Comparison of ENCODE assay signal across 8 mouse cellular contexts in the genomic region with DNA sequence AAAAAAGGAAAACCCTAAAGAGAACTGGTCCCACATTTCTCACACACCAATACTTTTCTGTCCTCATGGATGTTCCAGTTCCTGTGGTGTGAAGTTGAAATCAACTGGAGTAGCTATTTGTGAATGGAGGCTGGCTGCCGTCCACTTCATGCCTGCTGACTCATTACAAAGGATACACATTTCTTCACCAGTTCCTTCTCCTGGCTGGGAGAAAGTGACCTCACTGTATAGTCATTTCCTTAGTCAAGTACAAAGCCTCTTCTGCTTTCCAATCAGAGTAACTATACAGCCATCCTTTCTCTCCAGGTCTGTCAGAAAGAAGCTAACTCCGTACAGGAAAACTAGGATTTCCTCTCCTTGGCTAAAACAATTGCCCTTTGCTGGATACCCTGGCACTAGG. TPM values are rescaled to one million over a fixed set of nuclear protein-coding genes. Genes with fewer than 3 reads are reported as not detected.
DNase-seq lines count a peak whose midpoint lies in the region; ATAC-seq and TF ChIP-seq lines count a peak whose summit lies in the region.

No protein-coding gene starts in this region.

- no peak overlapping the region for H3K4me3 ChIP-seq in embryonic fibroblast, embryonic 13.5 days (ENCODE audit: insufficient read depth, low read length)
- no peak overlapping the region for H3K4me3 ChIP-seq in hindbrain, embryonic 12.5 days

- DNase-seq in ovary, postnatal 36 days (ENCODE audit: low spot score) = peak; percentile 25
- no peak for DNase-seq in ovary, postnatal 14 days (ENCODE audit: low spot score)
- DNase-seq in heart, postnatal 36 days = peak; percentile 68
- DNase-seq in lung, postnatal 14 days = peak; percentile 71
- DNase-seq in cerebellum, adult 11-12 months = no peak
- no peak for DNase-seq in layer of hippocampus, postnatal 36 days

- H3K9ac ChIP-seq in hindbrain, embryonic 12.5 days = no peak overlapping the region

- no peaks in the 10 kb centered on the region for H3K9me3 ChIP-seq in hindbrain, embryonic 12.5 days (replicated peaks)

- H3K4me1 ChIP-seq in embryonic fibroblast, embryonic 13.5 days (ENCODE audit: control insufficient read depth, insufficient read depth, low read length) = peaks cover 14% of the 10 kb centered on the region
- no peaks in the 10 kb centered on the region for H3K4me1 ChIP-seq in hindbrain, embryonic 12.5 days

- TF ChIP-seq CTCF in embryonic fibroblast, embryonic 13.5 days (IDR thresholded peaks at IDR 0.05; ENCODE audit: borderline replicate concordance, insufficient read depth, low read length) = no peak

- no peak overlapping the region for H3K4me2 ChIP-seq in hindbrain, embryonic 12.5 days (replicated peaks)

- H3K27me3 ChIP-seq in hindbrain, embryonic 12.5 days = no peaks in the 10 kb centered on the region

- TF ChIP-seq POLR2A in embryonic fibroblast, embryonic 13.5 days (IDR thresholded peaks at IDR 0.05; ENCODE audit: low read depth, low read length) = no peak

- intact Hi-C loops in heart, postnatal 36 days (cut with DNase I) = loop anchor here (2.0 kb wide), 1 partner anchor 20 kb away; the partner anchor contains the start of gene Ipo9

- H3K27ac ChIP-seq in embryonic fibroblast, embryonic 13.5 days (ENCODE audit: insufficient read depth, low read length) = peak overlapping the region; percentile 90
- H3K27ac ChIP-seq in hindbrain, embryonic 12.5 days = no peak overlapping the region

- WGBS in hindbrain, embryonic 12.5 days = 89% methylated on average over 2 of the region's 2 CpGs

- H3K36me3 ChIP-seq in hindbrain, embryonic 12.5 days = peaks cover 86% of the 10 kb centered on the region

- ATAC-seq in hindbrain, embryonic 12.5 days (ENCODE audit: low FRiP score) = no peak

RNA-seq across cellular contexts. Expression of gene Ipo9, which starts 19.3 kb away (rescaled TPM):
- polyA plus RNA-seq in embryonic fibroblast, embryonic 13.5 days (2011; ENCODE audit: insufficient read length, low read depth, missing spikeins) = 174 and 187 TPM in 2 replicates
- 10 to 100 TPM; 30.6 to 33.2 TPM for total RNA-seq in heart, postnatal 36 days (2021)
- polyA plus RNA-seq in hindbrain, embryonic 12.5 days (2016; fragmentation: Nextera tagmentation; extraction: Ambion mirVana) = 164 and 183 TPM in 2 replicates
- 100 to 1,000 TPM; 158 to 162 TPM for total RNA-seq in layer of hippocampus, postnatal 36 days (2021)

RNA-seq across cellular contexts. Expression of gene Shisa4, which starts 35.9 kb away (rescaled TPM):
- 82.8 and 101 TPM in 2 replicates for polyA plus RNA-seq in embryonic fibroblast, embryonic 13.5 days (2011; ENCODE audit: insufficient read length, low read depth, missing spikeins)
- 1 to 10 TPM; 3.0 to 3.2 TPM for total RNA-seq in heart, postnatal 36 days (2021)
- 64.1 and 69.8 TPM in 2 replicates for polyA plus RNA-seq in hindbrain, embryonic 12.5 days (2016; fragmentation: Nextera tagmentation; extraction: Ambion mirVana)
- total RNA-seq in layer of hippocampus, postnatal 36 days (2021) = 100 to 1,000 TPM; 112 to 121 TPM

Comparison
In these comparisons a context has a peak if more than half of its experiments do, and no peak if none do; other contexts are left out.
1. DNase-seq: peak in ovary, postnatal 36 days (single experiment), heart, postnatal 36 days (2 of 2) and lung, postnatal 14 days (single experiment); none in ovary, postnatal 14 days (single experiment), cerebellum, adult 11-12 months (single experiment) and layer of hippocampus, postnatal 36 days (0 of 2).
2. RNA of gene Ipo9, which starts 19.3 kb away (total RNA-seq): 158 to 162 TPM in layer of hippocampus, postnatal 36 days; 30.6 to 33.2 TPM in heart, postnatal 36 days; every median in the first group is over 4 times any median in the second.
3. RNA of gene Shisa4, which starts 35.9 kb away (total RNA-seq): 112 to 121 TPM in layer of hippocampus, postnatal 36 days; 3.0 to 3.2 TPM in heart, postnatal 36 days; every median in the first group is over 10 times any median in the second.